Mouse (Mus musculus) liver, embryonic 14.5 days (tissue): Measurements from ENCODE around the gene Fut8.

ENCODE experiments used
- CTCF ChIP-seq: IDR thresholded peaks from 2 replicates; pipeline ENCODE4 v1.5.1; 2016; ENCODE audit warnings: antibody characterized with exemption, low read depth, control low read depth
- EP300 ChIP-seq: IDR thresholded peaks from 2 replicates; pipeline ENCODE4 v1.6.1; 2016; ENCODE audit warnings: antibody characterized with exemption, low read depth

DNA sequence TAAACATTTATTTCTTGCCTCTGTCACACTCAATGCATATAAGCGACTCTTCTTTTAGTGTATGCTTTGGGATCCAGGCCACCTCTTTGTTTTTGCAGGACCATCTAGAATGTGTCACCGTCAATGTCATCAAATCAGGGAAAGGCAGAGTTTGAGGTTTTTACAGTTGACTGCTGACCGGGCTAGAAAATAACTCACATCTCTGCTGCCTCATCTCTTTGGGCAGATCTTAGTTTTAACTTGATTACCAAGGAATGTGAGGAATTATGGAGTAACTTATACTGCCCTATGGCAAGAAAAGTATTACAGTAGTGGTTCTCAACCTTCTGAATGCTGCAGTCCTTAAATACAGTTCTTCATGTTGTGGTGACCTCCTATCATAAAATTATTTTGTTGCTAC lies 12.2 kb upstream of the Fut8 start:
- TF ChIP-seq CTCF (no peak), EP300 (no peak)
